Mouse (Mus musculus) mouse embryonic stem cell (cell line): Measurements from ENCODE around the gene Ap5b1.

Source experiments
- in situ Hi-C, 2 experiments: fragments of 300-500 bp; cut with MboI; formaldehyde crosslinking; loops; 1 replicate in 1 of 2; 3 replicates in 1 of 2; pipeline ENCODE4 v1.14.3; 2019 to 2020; ENCODE audit warnings: low sequenced_read_pairs in 2 of 2, low pct_unique_long_range_greater_than_20kb in 1 of 2, mixed read lengths in 1 of 2; ENCODE audit not compliant: unreplicated experiment in 1 of 2

Gene Ap5b1

GRCm38 (mm10) chr19:5561252-5561790, 6.5 kb upstream of the Ap5b1 start:
- in situ Hi-C loops: no loop called here

GRCm38 (mm10) chr19:5561886-5562285, 5.9 kb upstream of the Ap5b1 start:
- in situ Hi-C loops: no loop called here

- in situ Hi-C loops: no loop called here
Observed at GRCm38 (mm10) chr19:5562776-5563175, 5.0 kb upstream of the Ap5b1 start.

GRCm38 (mm10) chr19:5566316-5566715, 1.5 kb upstream of the Ap5b1 start:
- in situ Hi-C loops: no loop called here

- in situ Hi-C loops: no loop called here
Observed at GRCm38 (mm10) chr19:5567180-5567533, 668 bp upstream of the Ap5b1 start.

GRCm38 (mm10) chr19:5568470-5569140, 780 bp downstream of the Ap5b1 start:
- in situ Hi-C loops: no loop called here

GRCm38 (mm10) chr19:5569521-5569920, 1.7 kb downstream of the Ap5b1 start:
- in situ Hi-C loops: no loop called here

GRCm38 (mm10) chr19:5570353-5571246, 2.8 kb downstream of the Ap5b1 start:
- in situ Hi-C loops: no loop called here

- in situ Hi-C loops: no loop called here
Observed at GRCm38 (mm10) chr19:5571831-5572230, 4.0 kb downstream of the Ap5b1 start.

GRCm38 (mm10) chr19:5572331-5573125, 4.7 kb downstream of the Ap5b1 start:
- in situ Hi-C loops: no loop called here

GRCm38 (mm10) chr19:5575336-5575735, 7.5 kb downstream of the Ap5b1 start:
- in situ Hi-C loops: no loop called here

- in situ Hi-C loops: no loop called here
Observed at GRCm38 (mm10) chr19:5579971-5580370, 12.1 kb downstream of the Ap5b1 start.

- in situ Hi-C loops: no loop called here
Observed at GRCm38 (mm10) chr19:5580776-5581175, 13.0 kb downstream of the Ap5b1 start.

- in situ Hi-C loops: no loop called here
Observed at GRCm38 (mm10) chr19:5581995-5582394, 14.2 kb downstream of the Ap5b1 start.

GRCm38 (mm10) chr19:5589159-5589558, 21.3 kb downstream of the Ap5b1 start:
- in situ Hi-C loops: no loop called here

GRCm38 (mm10) chr19:5591888-5592287, 24.1 kb downstream of the Ap5b1 start:
- in situ Hi-C loops: no loop called here

GRCm38 (mm10) chr19:5599224-5599623, 31.4 kb downstream of the Ap5b1 start:
- in situ Hi-C loops: no loop called here

- in situ Hi-C loops: no loop called here
Observed at GRCm38 (mm10) chr19:5601752-5602541, 34.1 kb downstream of the Ap5b1 start, which contains the start of gene Rnaseh2c. Gene Rnaseh2c, plus strand, starts transcription at chr19:5601873.
